Mouse (Mus musculus): Measurements from ENCODE around the gene Arcn1.

Arcn1 gene

GRCm38 (mm10) chr9:44720358-44721153 lies 47.1 kb downstream of the Arcn1 start:
- DNase-seq (ENCODE audit: inconsistent age in 2 of 2, low spot score in 1 of 2) = peak in 1 of 2 experiments; percentile 59

GRCm38 (mm10) chr9:44719632-44720357 lies 47.9 kb downstream of the Arcn1 start:
- no peak for DNase-seq (ENCODE audit: inconsistent age in 2 of 2, low spot score in 1 of 2)

- DNase-seq (ENCODE audit: inconsistent age in 2 of 2, low spot score in 1 of 2) = no peak
Observed at GRCm38 (mm10) chr9:44718937-44719631, 48.6 kb downstream of the Arcn1 start.

- peak in 1 of 2 experiments; percentile 66 for DNase-seq (ENCODE audit: inconsistent age in 2 of 2, low spot score in 1 of 2)
Observed at GRCm38 (mm10) chr9:44717822-44718242, 49.8 kb downstream of the Arcn1 start.

GRCm38 (mm10) chr9:44716997-44717821 lies 50.4 kb downstream of the Arcn1 start:
- DNase-seq (ENCODE audit: inconsistent age in 2 of 2, low spot score in 1 of 2) = no peak

- no peak for DNase-seq (ENCODE audit: inconsistent age in 2 of 2, low spot score in 1 of 2)
Observed at GRCm38 (mm10) chr9:44715705-44716362, 51.8 kb downstream of the Arcn1 start.

- DNase-seq (ENCODE audit: inconsistent age in 2 of 2, low spot score in 1 of 2) = no peak
Observed at GRCm38 (mm10) chr9:44715109-44715508, 52.5 kb downstream of the Arcn1 start.

- no peak for DNase-seq (ENCODE audit: inconsistent age in 2 of 2, low spot score in 1 of 2)
Observed at GRCm38 (mm10) chr9:44713574-44713973, 54.1 kb downstream of the Arcn1 start.

GRCm38 (mm10) chr9:44713080-44713479 lies 54.6 kb downstream of the Arcn1 start:
- DNase-seq (ENCODE audit: inconsistent age in 2 of 2, low spot score in 1 of 2) = no peak

GRCm38 (mm10) chr9:44711602-44712001 lies 56.0 kb downstream of the Arcn1 start:
- peak in 1 of 2 experiments; percentile 42 for DNase-seq (ENCODE audit: inconsistent age in 2 of 2, low spot score in 1 of 2)

- no peak for DNase-seq (ENCODE audit: inconsistent age in 2 of 2, low spot score in 1 of 2)
Observed at GRCm38 (mm10) chr9:44710213-44710612, 57.4 kb downstream of the Arcn1 start.

- peak; percentile 35 to 59 for DNase-seq (ENCODE audit: inconsistent age in 2 of 2, low spot score in 1 of 2)
Observed at GRCm38 (mm10) chr9:44709600-44709999, 58.0 kb downstream of the Arcn1 start.

- DNase-seq (ENCODE audit: inconsistent age in 2 of 2, low spot score in 1 of 2) = peak; percentile 84 to 89
Observed at GRCm38 (mm10) chr9:44708925-44709324, 58.7 kb downstream of the Arcn1 start.

GRCm38 (mm10) chr9:44708429-44708765 lies 59.2 kb downstream of the Arcn1 start:
- DNase-seq (ENCODE audit: inconsistent age in 2 of 2, low spot score in 1 of 2) = peak; percentile 91 to 96

GRCm38 (mm10) chr9:44707749-44708428 lies 59.8 kb downstream of the Arcn1 start:
- no peak for DNase-seq (ENCODE audit: inconsistent age in 2 of 2, low spot score in 1 of 2)

GRCm38 (mm10) chr9:44699730-44700129 lies 67.9 kb downstream of the Arcn1 start:
- peak in 1 of 2 experiments; percentile 9 for DNase-seq (ENCODE audit: inconsistent age in 2 of 2, low spot score in 1 of 2)

GRCm38 (mm10) chr9:44699196-44699595 lies 68.4 kb downstream of the Arcn1 start:
- DNase-seq (ENCODE audit: inconsistent age in 2 of 2, low spot score in 1 of 2) = no peak

GRCm38 (mm10) chr9:44697866-44698265 lies 69.8 kb downstream of the Arcn1 start:
- no peak for DNase-seq (ENCODE audit: inconsistent age in 2 of 2, low spot score in 1 of 2)

- no peak for DNase-seq (ENCODE audit: inconsistent age in 2 of 2, low spot score in 1 of 2)
Observed at GRCm38 (mm10) chr9:44693071-44693470, 74.6 kb downstream of the Arcn1 start.
